Mouse (Mus musculus) cerebellum, adult 2 months (tissue): ENCODE data around the gene Olfr1255. TPM values are rescaled to one million over a fixed set of nuclear protein-coding genes. Genes with fewer than 3 reads are reported as not detected.

Experiments used
- DNase-seq, 2 experiments: peaks; one replicate each; pipeline ENCODE4 v3.0.0; 2021
- H3K27ac ChIP-seq: fragments of 200-500 bp; 2 replicates; pipeline ENCODE4 v1.5.1; 2012; ENCODE audit warnings: low read length, control low read depth, inconsistent platforms; ENCODE audit not compliant: insufficient read depth
- H3K27me3 ChIP-seq: fragments of 200-500 bp; 2 replicates; pipeline ENCODE4 v1.6.1; 2012; ENCODE audit warnings: inconsistent platforms, mild to moderate bottlenecking, low read length, moderate library complexity; ENCODE audit not compliant: control insufficient read depth, insufficient read depth
- H3K4me1 ChIP-seq: fragments of 200-500 bp; 2 replicates; pipeline ENCODE4 v1.6.1; 2011; ENCODE audit warnings: low read length; ENCODE audit not compliant: control insufficient read depth, insufficient read depth
- H3K4me3 ChIP-seq: fragments of 200-500 bp; replicated peaks from 2 replicates; pipeline ENCODE3; 2011; ENCODE audit warnings: mild to moderate bottlenecking, low read depth, low read length, control low read depth; ENCODE audit not compliant: insufficient read depth
- CTCF ChIP-seq: fragments of 200-500 bp; IDR thresholded peaks from 2 replicates; pipeline ENCODE4 v1.5.1; 2011; ENCODE audit warnings: low read depth, mild to moderate bottlenecking, control low read depth, low read length, moderate library complexity, borderline replicate concordance; ENCODE audit not compliant: insufficient read depth
- POLR2A ChIP-seq: fragments of 200-500 bp; IDR thresholded peaks from 2 replicates; pipeline ENCODE4 v1.6.1; 2011; ENCODE audit warnings: low read length, control low read depth, borderline replicate concordance; ENCODE audit not compliant: insufficient read depth
- WGBS: fragments of 180-500 bp; shearing (Covaris S2); methylation state at CpG from one replicate; pipeline ENCODE4 v1.1.7; 2018; 5-methylcytosine and 5-hydroxymethylcytosine counted together
- polyA plus RNA-seq: library from polyadenylated mRNA; depleted of rRNA; stranded (reverse); fragments of >200 nt; gene quantifications from 2 replicates; pipeline ENCODE4 v1.2.3, GENCODE M21; 2012; rRNA removed

Gene Olfr1255
- not detected in 2 replicates for polyA plus RNA-seq

DNA sequence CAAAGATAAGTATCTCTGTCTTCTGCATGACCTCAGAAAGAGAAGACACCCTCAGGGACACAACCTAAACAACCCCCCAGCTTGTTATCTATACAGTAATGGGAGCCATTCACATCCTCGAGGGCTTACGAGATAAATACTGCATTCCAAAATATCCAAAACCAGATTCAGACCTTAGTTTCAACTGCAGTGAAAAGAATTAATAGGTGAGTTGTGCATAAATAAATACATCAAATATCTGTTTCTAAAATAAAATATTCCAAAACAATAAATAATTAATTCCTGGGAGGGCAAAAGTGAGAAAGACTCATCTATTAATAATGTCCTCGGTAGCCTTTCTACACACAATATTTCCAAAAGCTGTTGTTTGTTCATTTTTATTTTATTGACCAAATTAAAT, at the start of gene Olfr1255:
TSS of gene Olfr1255 (plus strand) at position 301 of the 400 bp plus-strand sequence.
- no peaks in the 10 kb centered on the region for H3K4me1 ChIP-seq
- WGBS, result 90% methylated on average over 3 of the region's 3 CpGs
- no peak for DNase-seq
- H3K27me3 ChIP-seq, result no peaks in the 10 kb centered on the region
- TF ChIP-seq POLR2A, result no peak
- TF ChIP-seq CTCF, result no peak
- no peak within 1 kb of the TSS for H3K4me3 ChIP-seq
- H3K27ac ChIP-seq, result no peak within 1 kb of the TSS

DNA sequence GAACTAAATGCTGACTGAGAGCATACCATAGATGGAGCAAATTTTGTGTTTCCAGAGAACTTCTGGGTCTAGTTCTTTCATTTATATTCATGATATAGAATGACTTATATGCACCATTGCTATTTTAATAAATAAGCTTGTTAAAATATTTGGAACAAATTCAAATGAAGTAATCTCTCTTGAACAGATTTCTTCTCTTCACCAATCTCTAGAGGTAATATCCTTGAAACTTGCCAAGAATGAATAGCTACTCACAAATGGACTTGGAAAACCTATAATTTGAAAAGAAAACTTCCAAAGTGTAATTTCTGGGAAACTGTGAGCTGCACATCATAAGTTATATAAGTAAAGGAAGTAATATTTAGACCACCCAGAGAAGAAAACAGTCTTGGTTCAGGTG, 18.3 kb upstream of the Olfr1255 start, which contains the start of gene Olfr1254:
TSS of gene Olfr1254 (minus strand) at position 101 of the 400 bp plus-strand sequence.
- no peaks in the 10 kb centered on the region for H3K27me3 ChIP-seq
- H3K4me1 ChIP-seq, result no peaks in the 10 kb centered on the region
- no peak for TF ChIP-seq CTCF
- DNase-seq, result no peak
- no peak within 1 kb of the TSS for H3K27ac ChIP-seq
- no peak within 1 kb of the TSS for H3K4me3 ChIP-seq

DNA sequence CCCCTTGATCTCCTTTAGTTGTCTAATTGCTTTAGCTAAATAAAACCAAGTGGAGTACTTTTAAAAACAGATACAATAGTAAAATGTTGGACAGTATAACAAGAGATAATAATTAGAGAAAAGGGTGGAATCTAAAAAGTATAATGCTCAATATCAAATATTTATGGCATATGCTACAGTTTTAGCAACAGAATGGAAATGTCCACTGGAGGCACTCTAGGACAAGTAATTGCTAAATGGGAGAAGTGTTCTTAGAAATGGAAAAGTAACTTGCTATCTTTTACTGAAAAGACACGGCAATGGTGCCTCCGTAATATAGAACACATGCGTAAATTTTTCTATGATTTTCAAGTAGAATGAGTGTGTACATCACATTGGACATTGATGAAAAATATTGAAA, 12.3 kb upstream of the Olfr1255 start:
- Histone ChIP-seq H3K27ac (no peak overlapping the region), H3K4me1 (no peaks in the 10 kb centered on the region), H3K27me3 (no peaks in the 10 kb centered on the region), H3K4me3 (no peak overlapping the region)
- no peak for DNase-seq
- WGBS, result 92% methylated on average over 3 of the region's 3 CpGs
- no peak for TF ChIP-seq POLR2A

DNA sequence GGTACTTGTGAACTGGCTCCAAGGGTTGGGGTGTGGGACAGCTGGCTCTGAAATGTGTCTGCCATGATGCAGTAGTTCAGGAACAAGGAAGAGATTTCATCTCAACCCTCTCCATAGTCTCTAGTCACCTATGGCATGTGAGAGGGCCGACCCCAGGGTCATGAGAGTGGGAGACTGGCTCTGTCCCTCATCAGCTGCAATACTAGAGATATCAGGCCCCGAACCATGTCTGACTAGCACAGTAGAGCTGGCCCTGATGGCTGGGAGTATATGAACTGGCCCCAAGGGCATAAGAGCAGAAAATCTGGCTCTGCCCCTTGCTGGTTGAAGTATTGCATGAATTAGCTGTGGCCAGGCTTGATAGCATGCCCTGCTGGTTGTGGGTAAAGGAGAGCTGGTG, 1.1 kb upstream of the Olfr1255 start:
- no peak overlapping the region for H3K27ac ChIP-seq
- H3K4me1 ChIP-seq, result no peaks in the 10 kb centered on the region
- 73% methylated on average over 2 of the region's 2 CpGs for WGBS
- no peaks in the 10 kb centered on the region for H3K27me3 ChIP-seq
- DNase-seq, result no peak
- no peak for TF ChIP-seq POLR2A
- TF ChIP-seq CTCF, result no peak
- H3K4me3 ChIP-seq, result no peak overlapping the region

DNA sequence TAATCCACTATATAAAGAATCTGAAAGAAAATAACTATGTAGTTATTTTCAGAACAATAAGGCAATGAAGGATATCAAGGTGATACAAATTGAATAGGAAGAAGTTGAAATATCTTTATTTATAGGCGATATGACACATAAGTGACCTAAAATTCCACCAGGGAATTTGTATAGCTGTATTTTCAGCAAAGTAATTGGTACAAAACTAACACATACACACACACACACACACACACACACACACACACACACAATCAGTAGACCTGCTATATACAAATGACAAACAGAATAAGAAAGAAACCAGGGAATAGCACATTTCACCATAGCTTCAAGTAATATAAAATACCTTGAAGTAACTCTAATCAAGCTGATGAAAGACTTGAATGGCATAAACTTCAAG, 8.4 kb downstream of the Olfr1255 start:
- H3K27ac ChIP-seq, result no peak overlapping the region
- no peaks in the 10 kb centered on the region for H3K27me3 ChIP-seq
- no peak for DNase-seq
- TF ChIP-seq CTCF (no peak), POLR2A (no peak)
- H3K4me3 ChIP-seq, result no peak overlapping the region
- H3K4me1 ChIP-seq, result no peaks in the 10 kb centered on the region
- 79% methylated on average over 1 of the region's 1 CpGs for WGBS

DNA sequence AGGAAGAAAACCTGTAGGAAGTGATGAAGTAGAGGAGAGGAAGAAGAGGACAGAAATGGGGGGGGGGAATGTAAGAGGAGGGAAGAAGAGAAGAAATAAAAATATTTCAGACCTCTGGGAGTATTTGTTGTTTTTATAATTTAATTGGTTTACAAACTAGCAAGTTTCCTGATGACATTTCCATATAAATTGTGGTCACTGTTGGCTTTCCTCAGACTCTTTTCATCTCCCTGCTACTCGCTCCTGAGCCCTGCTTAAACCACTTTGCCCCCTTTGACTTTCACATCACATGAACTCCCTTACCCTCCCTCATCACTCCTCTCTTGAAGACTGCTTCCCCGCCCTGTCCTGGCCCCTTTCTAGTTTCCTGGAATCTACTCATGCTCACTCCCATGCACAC, 29.6 kb downstream of the Olfr1255 start, which contains the start of gene Olfr1256:
TSS of gene Olfr1256 (minus strand) at position 101 of the 400 bp plus-strand sequence.
- no peak within 1 kb of the TSS for H3K27ac ChIP-seq
- TF ChIP-seq POLR2A (no peak), CTCF (no peak)
- no peaks in the 10 kb centered on the region for H3K27me3 ChIP-seq
- 59% methylated on average over 2 of the region's 2 CpGs for WGBS
- H3K4me1 ChIP-seq, result no peaks in the 10 kb centered on the region
- no peak within 1 kb of the TSS for H3K4me3 ChIP-seq
- DNase-seq, result no peak

DNA sequence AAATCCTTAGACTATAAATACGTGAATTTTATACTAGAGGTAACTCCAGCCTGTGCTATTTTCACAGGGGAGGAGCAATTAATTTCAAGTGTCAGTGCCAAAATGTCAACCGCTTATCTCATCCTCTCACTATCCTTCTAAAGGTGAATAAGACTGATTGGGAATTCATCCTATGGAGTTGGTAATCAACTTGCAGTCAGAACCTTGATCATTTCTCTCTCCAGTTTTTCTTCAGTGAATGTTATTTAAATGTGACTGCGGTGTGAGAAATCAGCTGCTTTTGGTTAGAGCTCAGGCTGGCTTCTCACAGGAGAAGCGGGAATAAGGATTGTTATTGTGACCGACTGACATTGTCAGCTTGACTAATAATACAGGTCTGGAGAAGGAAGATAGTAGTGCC, 36.3 kb downstream of the Olfr1255 start, which contains the start of gene Olfr48:
TSS of gene Olfr48 (minus strand) at position 101 of the 400 bp plus-strand sequence.
- no peak within 1 kb of the TSS for H3K4me3 ChIP-seq
- H3K27me3 ChIP-seq, result no peaks in the 10 kb centered on the region
- TF ChIP-seq CTCF, result no peak
- TF ChIP-seq POLR2A, result no peak
- H3K4me1 ChIP-seq, result no peaks in the 10 kb centered on the region
- no peak within 1 kb of the TSS for H3K27ac ChIP-seq
- 88% methylated on average over 5 of the region's 5 CpGs for WGBS
- DNase-seq, result no peak

DNA sequence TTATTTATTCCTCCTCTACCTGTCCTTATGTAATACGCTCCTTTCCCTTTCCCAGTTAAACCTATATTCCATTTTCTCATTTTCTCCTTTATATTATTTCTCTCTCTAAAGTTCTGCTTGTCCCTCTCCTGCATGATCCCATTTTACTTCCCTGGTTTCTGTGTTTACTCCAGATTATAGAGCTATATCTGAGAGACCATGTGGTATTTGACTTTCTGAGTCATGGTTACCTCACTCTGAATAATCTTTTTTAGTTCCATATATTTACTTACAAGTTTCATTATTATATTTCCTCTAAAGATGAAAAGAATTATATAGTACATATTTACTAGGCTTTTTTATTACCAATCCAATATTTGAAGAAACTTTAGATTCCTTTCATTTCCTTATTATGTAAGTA, 37.4 kb downstream of the Olfr1255 start:
- WGBS, result 86% methylated on average over 1 of the region's 1 CpGs
- Histone ChIP-seq H3K4me1 (no peaks in the 10 kb centered on the region), H3K4me3 (no peak overlapping the region), H3K27ac (no peak overlapping the region), H3K27me3 (no peaks in the 10 kb centered on the region)
- DNase-seq, result no peak
- no peak for TF ChIP-seq POLR2A
- TF ChIP-seq CTCF, result no peak

Other genes starting within 250 kb of the Olfr1255 start
- not detected in 2 replicates for gene Olfr1245, start 233.6 kb upstream of the Olfr1255 start, polyA plus RNA-seq
- not detected in 2 replicates for gene Olfr1246, start 218.9 kb upstream of the Olfr1255 start, polyA plus RNA-seq
- gene Olfr1247, start 197.9 kb upstream of the Olfr1255 start, polyA plus RNA-seq, result 0.02 TPM in 1 of 2 replicates, not detected in the other
- not detected in 2 replicates for gene Olfr1248, start 193.8 kb upstream of the Olfr1255 start, polyA plus RNA-seq
- gene Olfr1249, start 177.1 kb upstream of the Olfr1255 start, polyA plus RNA-seq, result not detected in 2 replicates
- not detected in 2 replicates for gene Olfr1250, start 150.6 kb upstream of the Olfr1255 start, polyA plus RNA-seq
- gene Olfr1251, start 140.1 kb upstream of the Olfr1255 start, polyA plus RNA-seq, result not detected in 2 replicates
- not detected in 2 replicates for gene Olfr1252, start 87.0 kb upstream of the Olfr1255 start, polyA plus RNA-seq
- not detected in 2 replicates for gene Olfr1253, start 55.0 kb upstream of the Olfr1255 start, polyA plus RNA-seq
- not detected in 2 replicates for gene Olfr1254, start 18.4 kb upstream of the Olfr1255 start, polyA plus RNA-seq
- gene Olfr1256, start 29.5 kb downstream of the Olfr1255 start, polyA plus RNA-seq, result not detected in 2 replicates
- not detected in 2 replicates for gene Olfr48, start 36.2 kb downstream of the Olfr1255 start, polyA plus RNA-seq
- not detected in 2 replicates for gene Olfr1257, start 66.4 kb downstream of the Olfr1255 start, polyA plus RNA-seq
- gene Olfr1258, start 115.3 kb downstream of the Olfr1255 start, polyA plus RNA-seq, result not detected in 2 replicates
- gene Olfr1259, start 136.6 kb downstream of the Olfr1255 start, polyA plus RNA-seq, result not detected in 2 replicates
- not detected in 2 replicates for gene Olfr1260, start 162.3 kb downstream of the Olfr1255 start, polyA plus RNA-seq
- gene Olfr1261, start 179.2 kb downstream of the Olfr1255 start, polyA plus RNA-seq, result not detected in 2 replicates
- not detected in 2 replicates for gene Olfr1262, start 188.1 kb downstream of the Olfr1255 start, polyA plus RNA-seq
- not detected in 2 replicates for gene Olfr1263, start 200.1 kb downstream of the Olfr1255 start, polyA plus RNA-seq
- gene Olfr1264, start 213.5 kb downstream of the Olfr1255 start, polyA plus RNA-seq, result not detected in 2 replicates
- gene Olfr1265, start 223.3 kb downstream of the Olfr1255 start, polyA plus RNA-seq, result not detected in 2 replicates